In genomic region chr17:67836146-67836895, GRCm38 (mm10) we compare ENCODE assay signal across 22 mouse cellular contexts.
A peak's percentile ranks its signal among the peaks of the same experiment; 100 is the strongest.
DNase-seq lines count a peak whose midpoint lies in the region; ATAC-seq and TF ChIP-seq lines count a peak whose summit lies in the region.
"Had no signal": no experiment of that assay in that cellular context is flagged by ENCODE, and none has a peak within 500 bp of the region (broad histone marks: within the 10 kb centered on the region; RNA-seq: fewer than 3 reads in every experiment).

No protein-coding gene starts in this region.

- H3ac ChIP-seq in myocyte (ENCODE audit: control insufficient read depth, insufficient read length): no peak overlapping the region

- WGBS in lung, embryonic 14.5 days: 92% methylated on average over 20 of the region's 20 CpGs

- ATAC-seq in lung, embryonic 14.5 days (ENCODE audit: insufficient read depth): 0 out of 2 replicates have a peak, but pooled peaks have one; percentile 14
- ATAC-seq: activated CD4-positive, CD25-positive, alpha-beta regulatory T cell, adult 4 months; CD4-positive, CD25-positive, alpha-beta regulatory T cell, adult 4 months; Patski had no signal

- TF ChIP-seq POLR2A in myocyte (IDR thresholded peaks at IDR 0.05; ENCODE audit: insufficient read length, low read depth): no peak

- H3K4me2 ChIP-seq in lung, embryonic 14.5 days: no peak overlapping the region
- no peak overlapping the region for H3K4me2 ChIP-seq in myocyte (ENCODE audit: low read depth)

- no peaks in the 10 kb centered on the region for H3K36me3 ChIP-seq in lung, embryonic 14.5 days (ENCODE audit: insufficient read depth)
- no peaks in the 10 kb centered on the region for H3K36me3 ChIP-seq in myocyte (ENCODE audit: control insufficient read depth, insufficient read depth)
- H3K36me3 ChIP-seq: G1E had no signal

- DNase-seq in heart, adult 11 months: peak; percentile 83
- no peak for DNase-seq in heart, postnatal 36 days
- no peak for DNase-seq in lung, embryonic 14.5 days
- no peak for DNase-seq in lung, postnatal 36 days
- peak; percentile 0 for DNase-seq in ovary, adult 18-20 months (ENCODE audit: low spot score)
- DNase-seq in ovary, postnatal 10 days (ENCODE audit: low spot score): no peak
- DNase-seq in heart, adult 18-20 months: no peak
- DNase-seq: adrenal gland, adult 2 months; adrenal gland, adult 8-10 months; adrenal gland, postnatal 10 days; adrenal gland, postnatal 14 days; adrenal gland, postnatal 25 days; adrenal gland, postnatal 36 days; B cell, adult 2 months; cerebellum, adult 11 months; cerebellum, adult 11-12 months had no signal

- H3K27ac ChIP-seq in lung, embryonic 14.5 days (ENCODE audit: low read depth): no peak overlapping the region

- H3K27me3 ChIP-seq in lung, embryonic 14.5 days (ENCODE audit: insufficient read depth, low read length): no peaks in the 10 kb centered on the region
- H3K27me3 ChIP-seq in myocyte (ENCODE audit: control insufficient read depth, insufficient read depth, insufficient read length): no peaks in the 10 kb centered on the region
- H3K27me3 ChIP-seq: CH12.LX, Patski had no signal

- no peak for TF ChIP-seq CTCF in lung, embryonic 14.5 days (IDR thresholded peaks at IDR 0.05; ENCODE audit: low read depth)

- H3K9ac ChIP-seq in lung, embryonic 14.5 days: no peak overlapping the region

- intact Hi-C loops in heart, postnatal 36 days (cut with DNase I): loop anchor here (2.0 to 5.0 kb wide), 3 partner anchors 56 to 1258 kb away; no protein-coding TSS in a partner anchor

- peaks cover 7% of the 10 kb centered on the region; the same call in 1 of the 2 replicates for H3K9me3 ChIP-seq in lung, embryonic 14.5 days (ENCODE audit: low read depth, low read length)

- no peaks in the 10 kb centered on the region for H3K4me1 ChIP-seq in lung, embryonic 14.5 days (ENCODE audit: insufficient read depth)

- no peak overlapping the region for H3K4me3 ChIP-seq in lung, embryonic 14.5 days (ENCODE audit: low read depth, low read length)
- H3K4me3 ChIP-seq in myocyte: no peak overlapping the region

- no peaks in the 10 kb centered on the region for H3K79me2 ChIP-seq in myocyte (ENCODE audit: control insufficient read depth, insufficient read depth)

TF ChIP-seq in myocyte, 11 proteins besides CTCF, POLR2A, EP300 and RAD21:
- no peak for TF ChIP-seq MYOD1 (IDR thresholded peaks at IDR 0.05; ENCODE audit: control insufficient read depth in 1 of 3, insufficient read length in 2 of 3, low read depth in 2 of 3)
- TF ChIP-seq CEBPB (IDR thresholded peaks at IDR 0.05; ENCODE audit: insufficient read depth, poor library complexity, severe bottlenecking): no peak
- no peak for TF ChIP-seq SRF (IDR thresholded peaks at IDR 0.05; ENCODE audit: control insufficient read depth, insufficient read length, low read depth)
- TF ChIP-seq E2F4 (IDR thresholded peaks at IDR 0.05; ENCODE audit: insufficient read depth): no peak
- no peak for TF ChIP-seq TCF12 (IDR thresholded peaks at IDR 0.05; ENCODE audit: insufficient read depth, poor library complexity, severe bottlenecking)
- TF ChIP-seq POLR2AphosphoS2 (IDR thresholded peaks at IDR 0.05; ENCODE audit: insufficient read length, low read depth): peak; percentile 36
- no peak for TF ChIP-seq REST (IDR thresholded peaks at IDR 0.05; ENCODE audit: insufficient read depth, insufficient read length)
- no peak for TF ChIP-seq MYOG (IDR thresholded peaks at IDR 0.05; ENCODE audit: control insufficient read depth in 1 of 3, insufficient read depth in 1 of 3, insufficient read length in 2 of 3, low read depth in 2 of 3)

Comparison
In these comparisons a context has a peak if more than half of its experiments do, and no peak if none do; other contexts are left out.
1. DNase-seq: peak in heart, adult 11 months (single experiment) and ovary, adult 18-20 months (single experiment); none in heart, postnatal 36 days (0 of 2), lung, embryonic 14.5 days (single experiment), lung, postnatal 36 days (single experiment), ovary, postnatal 10 days (single experiment) and heart, adult 18-20 months (0 of 2).